Mouse (Mus musculus): Measurements from ENCODE around the gene Entpd7. TPM values are rescaled to one million over a fixed set of nuclear protein-coding genes. Genes with fewer than 3 reads are reported as not detected.

Entpd7 gene
- polyA plus RNA-seq (2015; fragmentation: Illumina TruSeq; extraction: RNeasy Lipid Tissue Mini Kit (QIAGEN cat#74804); ENCODE audit: low read depth, low replicate concordance) = 4.7 TPM

GRCm38 (mm10) chr19:43689419-43690246 lies at the start of gene Entpd7:
Entpd7 (plus strand) TSS chr19:43689672.

GRCm38 (mm10) chr19:43674730-43675524 lies 14.5 kb upstream of the Entpd7 start, which contains the start of gene Slc25a28:
Slc25a28 (minus strand) TSS chr19:43674881.

GRCm38 (mm10) chr19:43752489-43753225 lies 63.2 kb downstream of the Entpd7 start, which contains the start of the genes Cutc and Cox15:
Cutc (plus strand) TSS chr19:43752996.
Cox15 (minus strand) TSS chr19:43753000.

GRCm38 (mm10) chr19:43781980-43782379 lies 92.5 kb downstream of the Entpd7 start, which contains the start of gene Abcc2:
Abcc2 (plus strand) TSS chr19:43782192.

Other genes starting within 250 kb of the Entpd7 start
- gene Cnnm1, start 249.2 kb upstream of the Entpd7 start, polyA plus RNA-seq (2015; fragmentation: Illumina TruSeq; extraction: RNeasy Lipid Tissue Mini Kit (QIAGEN cat#74804); ENCODE audit: low read depth, low replicate concordance) = 60.5 TPM
- gene Got1, start 165.1 kb upstream of the Entpd7 start, polyA plus RNA-seq (2015; fragmentation: Illumina TruSeq; extraction: RNeasy Lipid Tissue Mini Kit (QIAGEN cat#74804); ENCODE audit: low read depth, low replicate concordance) = 469 TPM
- gene Nkx2-3, start 77.3 kb upstream of the Entpd7 start, polyA plus RNA-seq (2015; fragmentation: Illumina TruSeq; extraction: RNeasy Lipid Tissue Mini Kit (QIAGEN cat#74804); ENCODE audit: low read depth, low replicate concordance) = not detected
- gene Slc25a28, start 14.8 kb upstream of the Entpd7 start, polyA plus RNA-seq (2015; fragmentation: Illumina TruSeq; extraction: RNeasy Lipid Tissue Mini Kit (QIAGEN cat#74804); ENCODE audit: low read depth, low replicate concordance) = 49.6 TPM
- gene Cutc, start 63.3 kb downstream of the Entpd7 start, polyA plus RNA-seq (2015; fragmentation: Illumina TruSeq; extraction: RNeasy Lipid Tissue Mini Kit (QIAGEN cat#74804); ENCODE audit: low read depth, low replicate concordance) = 11.1 TPM
- gene Cox15, start 63.3 kb downstream of the Entpd7 start, polyA plus RNA-seq (2015; fragmentation: Illumina TruSeq; extraction: RNeasy Lipid Tissue Mini Kit (QIAGEN cat#74804); ENCODE audit: low read depth, low replicate concordance) = 11.2 TPM
- gene Abcc2, start 92.5 kb downstream of the Entpd7 start, polyA plus RNA-seq (2015; fragmentation: Illumina TruSeq; extraction: RNeasy Lipid Tissue Mini Kit (QIAGEN cat#74804); ENCODE audit: low read depth, low replicate concordance) = 0.18 TPM